Mouse (Mus musculus) adrenal gland, adult 10 weeks (tissue): ENCODE results near the gene U2af1. TPM values are rescaled to one million over a fixed set of nuclear protein-coding genes. Genes with fewer than 3 reads are reported as not detected.

Experiments
- polyA plus RNA-seq: library from polyadenylated mRNA; stranded (reverse); fragments of 350-450 nt; fragmentation: Illumina TruSeq; extraction: RNeasy Lipid Tissue Mini Kit (QIAGEN cat#74804); gene quantifications from one replicate; pipeline ENCODE4 v1.2.3, GENCODE M21; 2014; ENCODE audit warnings: low read depth, low replicate concordance

U2af1 gene
- polyA plus RNA-seq: 71.6 TPM

DNA sequence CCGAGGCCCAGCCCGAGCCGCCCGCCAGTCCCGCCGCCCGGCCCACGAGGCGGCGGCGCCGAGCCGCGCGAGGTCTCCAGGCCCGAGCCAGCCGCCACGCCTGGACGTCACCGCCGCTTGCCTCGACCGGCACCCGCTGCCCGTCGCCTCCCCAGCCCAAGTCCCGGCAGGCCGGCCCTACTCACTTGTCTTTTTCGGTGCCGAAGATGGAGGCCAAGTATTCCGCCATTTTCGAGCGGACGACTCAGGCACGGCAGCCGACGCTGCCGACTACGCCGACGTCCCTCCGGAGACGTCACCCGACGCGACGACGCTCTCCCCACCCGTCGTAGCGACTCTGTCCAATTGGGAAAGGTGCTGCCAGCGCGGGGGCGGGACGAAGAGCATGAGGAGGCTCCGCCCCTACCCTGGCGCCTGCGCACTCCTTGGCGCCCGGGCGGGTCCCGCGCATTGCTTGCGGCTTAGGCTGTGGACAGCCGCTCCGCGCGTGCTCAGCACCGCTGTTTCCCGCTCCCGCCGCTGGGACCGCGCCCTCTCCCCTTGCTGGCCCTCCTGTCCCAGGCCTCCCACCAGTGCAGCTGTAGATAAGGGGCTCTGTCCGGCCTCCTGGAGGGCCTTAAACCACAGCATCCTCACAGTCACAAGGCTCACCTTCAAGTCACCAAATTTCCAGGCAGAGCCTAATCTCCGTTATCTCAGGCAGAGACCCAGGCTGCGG lies at the start of gene U2af1:
Gene U2af1 (minus strand): TSS at position 425 of the 718 bp plus-strand sequence.

DNA sequence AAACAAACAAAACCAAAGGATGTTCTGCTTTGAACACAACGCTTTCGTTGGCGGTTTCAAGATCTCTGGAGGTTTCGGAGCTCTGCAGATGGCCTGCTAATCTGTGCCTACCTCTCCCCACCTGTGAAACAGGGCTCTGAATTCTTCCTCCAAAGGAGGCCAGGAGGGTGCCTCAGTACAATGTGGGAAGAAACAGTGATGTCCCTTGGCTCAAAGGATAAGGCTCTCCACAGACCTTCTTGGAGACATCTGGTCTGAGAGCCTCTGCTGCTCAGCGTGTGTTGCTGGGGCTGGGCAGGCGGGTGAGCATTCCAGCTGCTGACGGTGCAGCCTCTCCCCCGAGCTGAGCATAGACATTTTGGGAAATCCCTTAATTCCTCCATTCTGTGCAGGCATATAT lies 18.8 kb upstream of the U2af1 start, which contains the start of gene Cryaa:
Gene Cryaa (plus strand): TSS at position 301 of the 400 bp plus-strand sequence.

DNA sequence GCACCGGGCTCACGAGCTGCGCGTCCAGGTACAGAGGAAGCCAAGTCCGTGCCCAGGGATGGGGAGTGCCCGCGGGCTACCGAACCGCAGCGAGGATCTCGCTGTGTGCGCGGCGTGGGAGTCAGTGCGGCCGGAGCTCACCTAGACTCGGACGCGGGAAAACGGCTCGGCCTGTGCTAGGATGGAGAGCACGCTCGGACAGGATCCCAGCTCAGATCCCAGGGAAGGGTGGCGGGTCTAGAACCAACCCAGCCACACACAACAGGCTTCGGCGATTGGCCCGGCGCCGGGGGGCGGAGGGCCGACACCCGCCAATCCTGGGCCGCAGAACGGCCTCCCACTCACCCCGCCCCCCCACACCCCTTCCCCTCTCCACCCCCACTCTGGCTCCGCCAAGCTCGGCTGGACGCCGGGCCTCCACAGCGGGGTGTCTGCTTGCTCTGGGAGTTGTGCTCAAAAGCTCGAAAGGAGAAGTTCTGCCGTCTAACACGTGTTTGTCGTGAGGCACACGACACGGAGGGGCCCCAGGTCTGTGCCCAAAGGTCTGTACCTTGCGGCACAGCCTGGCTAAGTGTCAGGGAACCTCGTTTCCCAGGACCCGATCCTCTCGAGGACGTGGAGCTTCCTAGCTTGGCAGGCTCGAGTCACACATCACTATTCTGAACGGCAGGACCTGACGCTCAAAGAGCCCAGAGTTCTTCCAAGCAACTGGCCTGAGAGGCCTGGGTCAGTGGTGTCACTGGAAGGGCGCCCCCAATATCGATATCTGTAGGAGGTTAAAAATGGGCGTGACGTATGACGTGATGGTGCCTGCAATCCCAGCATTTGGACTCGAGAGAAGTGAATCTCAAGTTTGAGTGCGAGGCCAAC lies 21.5 kb downstream of the U2af1 start, which contains the start of gene Cbs:
Gene Cbs (minus strand): TSS at position 297 of the 870 bp plus-strand sequence.

Other genes starting within 250 kb of the U2af1 start
- gene Wdr4, start 138.9 kb downstream of the U2af1 start, polyA plus RNA-seq: 3.1 TPM
- 57.2 TPM for gene Ndufv3, start 138.8 kb downstream of the U2af1 start, polyA plus RNA-seq
- gene Pknox1, start 94.2 kb downstream of the U2af1 start, polyA plus RNA-seq: 5.8 TPM
- 1.0 TPM for gene Cbs, start 21.7 kb downstream of the U2af1 start, polyA plus RNA-seq
- not detected for gene Cryaa, start 18.9 kb upstream of the U2af1 start, polyA plus RNA-seq
- 7.2 TPM for gene Sik1, start 196.9 kb upstream of the U2af1 start, polyA plus RNA-seq